Mouse (Mus musculus): ENCODE data around the gene Lpar2.

Gene Lpar2

GRCm38 (mm10) chr8:69870003-69870765 lies 48.0 kb downstream of the Lpar2 start:
- peak; percentile 74 for DNase-seq

GRCm38 (mm10) chr8:69870907-69871306 lies 48.7 kb downstream of the Lpar2 start:
- no peak for DNase-seq

- DNase-seq: peak; percentile 70
Observed at GRCm38 (mm10) chr8:69874155-69874554, 51.9 kb downstream of the Lpar2 start.

- DNase-seq: no peak
Observed at GRCm38 (mm10) chr8:69874654-69875053, 52.4 kb downstream of the Lpar2 start.

- DNase-seq: no peak
Observed at GRCm38 (mm10) chr8:69876097-69876496, 53.9 kb downstream of the Lpar2 start.

- no peak for DNase-seq
Observed at GRCm38 (mm10) chr8:69876967-69877366, 54.7 kb downstream of the Lpar2 start.

GRCm38 (mm10) chr8:69877396-69877795 lies 55.2 kb downstream of the Lpar2 start:
- no peak for DNase-seq

GRCm38 (mm10) chr8:69877992-69878391 lies 55.8 kb downstream of the Lpar2 start:
- no peak for DNase-seq

- DNase-seq: no peak
Observed at GRCm38 (mm10) chr8:69879678-69880077, 57.4 kb downstream of the Lpar2 start.

Measured in cerebellum, adult 9-10 months (tissue).